Mouse (Mus musculus) 3134 (cell line): ENCODE measurements around the gene Dhx30.
"Not testable (repeated sequence)": the region's sequence is repeated elsewhere in the genome, so short reads cannot be mapped to it uniquely, and the experiment has no call there.

Source experiments
- DNase-seq: peaks from one replicate; pipeline ENCODE4 v3.0.0-alpha.2; 2011; ENCODE audit warnings: low spot score; ENCODE audit not compliant: insufficient read length; ENCODE audit errors: extremely low read depth

Dhx30 gene

DNA sequence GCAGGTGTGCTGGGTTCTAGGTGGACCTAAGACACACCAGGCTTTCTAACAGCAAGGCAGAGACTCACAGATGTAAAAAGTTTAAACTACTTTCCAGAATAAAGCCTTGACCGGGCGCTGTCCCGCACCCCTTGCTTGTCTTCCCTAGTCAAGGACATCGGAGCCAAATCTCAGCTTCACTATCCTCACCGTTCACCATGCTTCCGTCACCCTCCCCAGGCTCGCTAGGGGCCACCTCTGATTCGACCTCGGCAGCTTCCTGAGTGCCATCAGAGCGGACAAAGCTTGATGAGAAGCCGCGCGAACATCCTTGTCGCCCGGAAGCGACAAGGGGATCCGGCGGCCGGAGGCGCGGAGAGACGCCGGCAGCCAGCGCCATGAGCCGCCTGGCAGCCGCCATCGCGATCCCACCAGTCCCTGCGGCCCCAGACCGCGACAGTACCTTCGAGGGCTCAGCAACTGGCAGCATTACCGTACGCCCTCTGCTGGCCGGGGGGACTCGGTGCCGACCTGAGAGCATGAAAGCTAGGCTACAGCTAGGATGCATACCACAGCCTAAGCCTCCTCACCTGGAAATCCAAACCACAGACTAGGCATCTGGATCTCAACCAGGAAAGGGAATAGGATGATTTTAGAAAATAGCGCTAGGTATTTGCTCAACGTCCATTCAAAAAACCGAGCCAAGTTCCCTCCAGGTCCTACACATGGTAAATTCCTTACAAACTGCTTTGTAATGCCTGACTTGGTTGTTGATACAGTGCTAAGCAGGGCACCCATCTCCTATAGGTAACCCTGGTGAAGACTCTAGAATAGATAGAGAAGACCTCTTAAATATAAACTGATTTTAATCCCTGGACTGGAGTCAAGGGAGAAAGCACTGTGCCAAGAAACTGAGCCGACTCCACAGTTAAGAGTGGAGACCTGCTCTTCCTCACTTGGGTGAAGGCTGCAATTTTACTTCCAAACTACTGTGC, 16.7 kb downstream of the Dhx30 start:
- peak; percentile 84 for DNase-seq

DNA sequence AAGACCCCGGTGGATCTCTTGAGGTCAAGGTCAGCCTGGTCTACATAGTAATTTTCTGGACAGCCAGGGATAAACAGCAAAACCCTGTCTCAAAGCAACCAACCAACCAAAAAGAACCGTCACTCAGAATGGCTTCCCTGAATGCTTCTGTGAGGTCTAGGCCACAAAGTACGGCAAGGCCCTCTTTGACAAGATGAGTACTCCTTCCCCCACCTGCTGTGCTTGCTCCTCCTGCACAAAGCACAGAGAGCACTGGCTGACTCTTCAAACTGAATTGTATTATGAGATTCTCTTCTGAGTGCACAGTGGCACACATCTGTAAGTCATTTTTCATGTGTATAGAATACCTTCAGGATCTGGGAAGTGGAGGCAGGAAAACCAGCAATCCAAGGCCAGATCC, 19.8 kb downstream of the Dhx30 start:
- DNase-seq: no peak

DNA sequence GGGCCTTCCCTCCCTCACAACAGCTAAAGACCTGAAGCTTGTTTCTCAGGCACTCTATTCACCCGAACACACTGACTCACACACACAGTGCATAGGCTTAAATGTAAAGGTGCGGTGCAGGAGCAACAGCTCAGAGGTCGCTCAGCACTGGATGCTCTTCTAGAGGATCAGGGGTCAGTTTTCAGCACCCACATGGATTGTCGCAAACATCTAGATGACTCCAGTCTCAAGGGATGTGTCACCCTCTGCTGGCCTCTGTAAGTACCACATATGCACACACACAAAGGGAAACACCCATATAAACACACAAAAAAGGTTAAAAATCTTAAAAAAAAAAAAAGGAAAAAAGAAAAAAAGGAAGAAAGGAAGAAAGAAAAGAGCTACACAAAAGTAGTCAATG, 22.9 kb downstream of the Dhx30 start:
- DNase-seq: no peak

DNA sequence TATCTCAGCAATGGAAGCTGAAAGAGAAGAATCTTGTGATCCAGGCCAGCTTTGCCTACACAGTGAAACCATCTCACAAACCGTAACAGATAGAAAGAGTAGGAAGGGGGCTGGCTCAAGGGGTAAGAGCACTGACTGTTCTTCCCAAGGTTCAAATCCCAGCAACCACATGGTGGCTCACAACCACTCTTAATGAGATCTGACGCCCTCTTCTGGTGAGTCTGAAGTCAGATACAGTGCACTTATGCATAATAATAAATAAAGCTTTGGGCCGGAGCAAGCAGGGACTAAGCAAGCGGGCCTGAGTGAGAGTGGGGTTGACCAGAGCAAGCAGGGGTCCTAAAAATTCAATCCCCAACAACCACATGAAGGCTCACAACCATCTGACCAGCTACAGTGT, 24.3 kb downstream of the Dhx30 start:
- DNase-seq: no peak

DNA sequence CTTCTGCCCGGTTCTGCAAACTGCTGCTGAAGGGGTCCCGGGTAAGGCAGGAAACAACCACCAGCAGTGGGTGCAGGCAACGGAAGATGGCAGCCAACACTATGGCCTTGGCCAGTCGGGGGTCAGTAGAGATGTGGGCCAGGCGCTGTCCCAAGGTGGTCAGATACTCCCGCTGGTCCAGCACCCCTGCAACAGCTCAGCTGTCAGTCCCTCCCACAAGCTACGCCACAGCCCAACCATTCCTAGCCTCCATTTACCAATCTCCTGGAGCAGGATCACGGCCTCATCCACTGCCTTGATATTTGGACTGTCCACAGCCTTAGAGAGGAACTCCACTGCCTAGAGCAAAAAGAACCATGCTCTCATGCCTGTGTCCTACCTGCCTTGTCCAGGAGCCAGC, 31.9 kb downstream of the Dhx30 start:
- DNase-seq: no peak

DNA sequence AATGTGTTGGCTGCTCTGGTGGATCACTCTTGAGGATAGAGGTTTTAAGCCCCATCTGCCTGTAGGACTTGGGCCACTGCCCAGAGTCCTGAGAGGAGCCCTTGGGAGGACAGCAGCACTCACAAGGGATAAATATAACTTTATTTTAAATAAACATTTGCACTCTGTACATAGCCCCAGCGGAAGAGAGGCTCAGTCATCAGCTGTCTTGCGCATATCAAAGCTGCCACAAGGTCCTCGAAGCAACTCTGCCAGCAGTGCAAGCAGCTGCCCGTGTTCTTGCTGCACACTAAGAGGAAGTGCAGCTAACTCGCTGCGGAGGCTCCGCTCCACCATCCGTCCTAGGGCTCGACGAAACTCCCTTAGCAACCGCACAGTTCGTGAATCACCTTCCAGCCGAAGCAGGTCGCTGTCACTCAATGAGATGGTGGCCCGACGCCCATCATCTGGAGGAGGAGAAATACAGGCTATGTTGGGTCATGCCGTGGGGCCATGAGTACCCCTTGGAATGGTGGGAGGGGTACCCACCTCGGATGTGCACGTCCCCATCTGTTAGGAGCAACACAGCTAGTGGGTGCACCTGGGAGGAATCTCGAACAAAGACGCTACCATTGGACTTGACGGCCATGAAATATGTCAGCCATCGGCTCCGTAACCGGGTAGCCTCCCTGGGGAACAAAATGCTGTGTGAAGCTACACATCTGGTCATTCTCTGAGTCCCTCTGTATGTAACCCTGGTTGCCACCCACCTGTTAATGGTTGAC, 33.2 kb downstream of the Dhx30 start:
- no peak for DNase-seq

DNA sequence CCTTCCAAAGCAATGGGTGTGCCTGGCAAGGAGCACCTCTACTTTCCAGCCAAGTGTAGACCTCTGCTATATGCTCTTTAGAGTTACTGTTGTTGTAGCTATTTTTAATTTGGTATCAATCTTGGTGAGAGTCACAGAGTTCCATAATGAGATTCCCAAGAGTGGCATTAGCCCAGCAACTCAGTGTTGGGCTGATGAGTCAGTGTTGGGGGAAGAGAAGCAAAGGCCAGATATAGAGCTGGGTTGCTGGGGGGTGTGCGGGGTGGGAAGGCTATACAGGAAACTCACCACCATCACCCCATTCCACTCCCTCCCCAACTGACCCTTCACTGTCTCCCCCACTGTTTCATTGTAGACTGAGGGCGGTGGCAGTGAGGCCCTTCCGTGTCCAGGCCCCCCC, 36.6 kb downstream of the Dhx30 start:
- DNase-seq: no peak

DNA sequence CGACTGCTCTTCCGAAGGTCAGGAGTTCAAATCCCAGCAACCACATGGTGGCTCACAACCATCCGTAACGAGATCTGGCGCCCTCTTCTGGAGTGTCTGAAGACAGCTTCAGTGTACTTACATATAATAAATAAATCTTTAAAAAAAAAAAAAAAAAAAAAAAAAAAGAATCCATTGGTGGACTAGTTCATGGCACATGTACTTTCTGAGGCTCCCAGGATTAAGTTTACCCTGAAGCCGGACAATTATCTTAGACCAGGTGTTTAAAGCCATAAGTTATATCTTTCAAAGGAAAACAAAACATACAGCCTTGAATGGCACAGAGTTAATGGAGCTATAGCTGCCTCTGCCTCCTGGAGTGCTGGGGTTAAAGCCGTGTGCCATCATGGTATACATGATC, 41.2 kb downstream of the Dhx30 start:
- DNase-seq: not testable (repeated sequence)

DNA sequence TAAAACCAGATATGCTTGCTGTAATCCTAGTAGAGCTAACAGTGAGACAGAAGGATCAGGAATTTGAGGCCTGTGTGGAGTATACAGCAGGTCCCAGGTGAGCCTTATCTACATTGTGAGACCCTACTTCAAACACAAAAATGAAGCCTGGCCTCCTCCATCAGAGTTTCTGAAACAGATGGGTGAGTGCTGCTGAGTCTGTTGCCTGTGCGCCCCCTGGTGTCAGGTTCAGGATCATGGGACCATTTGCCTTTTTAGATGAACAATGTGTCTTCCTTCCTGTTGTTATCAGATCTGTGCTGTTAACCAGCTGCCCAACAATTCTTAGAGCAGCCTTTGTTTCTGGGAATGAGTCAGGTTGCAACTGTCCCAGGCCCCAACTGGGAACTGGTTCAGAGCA, 45.8 kb downstream of the Dhx30 start:
- no peak for DNase-seq

DNA sequence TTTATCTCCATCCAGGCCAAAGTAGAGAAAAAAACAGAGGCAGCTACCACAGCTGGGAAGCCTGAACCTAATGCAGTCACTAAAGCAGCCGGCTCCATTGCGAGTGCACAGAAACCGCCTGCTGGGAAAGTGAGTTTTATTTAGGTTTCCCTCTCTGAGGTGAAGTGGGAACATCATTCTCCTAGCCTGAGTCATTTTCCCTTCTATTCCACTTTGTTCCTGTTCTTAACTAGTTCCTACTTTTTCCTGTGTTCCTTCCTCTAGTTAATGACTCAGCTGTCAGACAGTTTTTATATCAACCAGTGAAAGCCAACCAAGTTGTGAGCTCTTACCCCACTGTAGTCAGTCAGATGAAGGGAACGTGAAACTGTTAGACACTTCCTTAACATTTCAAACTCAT, 46.6 kb downstream of the Dhx30 start:
- no peak for DNase-seq

DNA sequence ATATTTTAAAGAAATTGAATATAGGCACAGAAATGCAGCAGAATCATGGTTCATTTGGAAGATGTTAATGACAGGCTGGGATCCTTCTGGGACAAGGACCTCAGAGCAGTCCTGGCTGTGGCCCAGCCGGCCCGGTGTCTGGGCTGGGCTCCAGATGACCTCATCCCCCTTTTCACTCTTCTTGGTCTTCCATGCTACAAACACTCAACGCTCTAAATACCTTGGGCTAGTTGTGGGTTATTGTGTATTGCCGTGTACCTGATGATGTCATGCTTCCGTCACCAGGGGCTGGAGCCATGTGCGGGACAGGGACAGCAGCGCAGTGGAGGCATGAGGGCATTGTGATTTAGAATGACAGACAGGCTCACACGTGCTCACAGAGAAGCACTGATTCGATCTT, 47.3 kb downstream of the Dhx30 start:
- DNase-seq: peak; percentile 78

DNA sequence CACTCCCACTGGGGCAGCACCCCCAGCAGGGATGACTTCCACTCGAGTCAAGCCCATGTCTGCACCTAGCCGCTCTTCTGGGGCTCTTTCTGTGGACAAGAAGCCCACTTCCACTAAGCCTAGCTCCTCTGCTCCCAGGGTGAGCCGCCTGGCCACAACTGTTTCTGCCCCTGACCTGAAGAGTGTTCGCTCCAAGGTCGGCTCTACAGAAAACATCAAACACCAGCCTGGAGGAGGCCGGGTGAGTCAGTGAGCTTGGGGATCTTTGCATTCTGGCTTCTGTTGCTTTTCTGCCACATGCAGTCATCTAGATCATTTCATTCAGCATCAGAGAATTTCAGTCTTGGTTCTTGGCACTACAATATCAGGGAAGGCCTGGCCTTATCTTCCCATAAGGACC, 48.9 kb downstream of the Dhx30 start:
- no peak for DNase-seq

DNA sequence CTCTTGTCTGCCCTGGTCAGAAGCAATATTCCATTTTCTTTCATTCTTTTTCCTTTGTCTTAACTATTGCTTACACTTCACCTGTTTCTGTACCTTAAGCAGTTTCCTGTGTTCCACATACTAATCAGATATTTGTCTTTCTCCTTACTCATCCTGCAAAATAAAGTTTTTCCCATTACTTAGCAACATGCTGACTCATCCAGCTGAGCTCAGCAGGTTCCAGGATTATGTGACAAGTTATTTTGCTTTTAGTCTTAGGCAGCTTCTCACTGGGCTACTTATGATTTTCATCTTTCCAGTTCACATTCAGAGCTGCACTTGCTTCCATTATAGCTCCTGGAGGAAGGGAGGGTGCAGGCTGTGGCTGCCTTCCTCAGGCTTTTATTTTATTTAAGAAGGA, 53.0 kb downstream of the Dhx30 start:
- no peak for DNase-seq

DNA sequence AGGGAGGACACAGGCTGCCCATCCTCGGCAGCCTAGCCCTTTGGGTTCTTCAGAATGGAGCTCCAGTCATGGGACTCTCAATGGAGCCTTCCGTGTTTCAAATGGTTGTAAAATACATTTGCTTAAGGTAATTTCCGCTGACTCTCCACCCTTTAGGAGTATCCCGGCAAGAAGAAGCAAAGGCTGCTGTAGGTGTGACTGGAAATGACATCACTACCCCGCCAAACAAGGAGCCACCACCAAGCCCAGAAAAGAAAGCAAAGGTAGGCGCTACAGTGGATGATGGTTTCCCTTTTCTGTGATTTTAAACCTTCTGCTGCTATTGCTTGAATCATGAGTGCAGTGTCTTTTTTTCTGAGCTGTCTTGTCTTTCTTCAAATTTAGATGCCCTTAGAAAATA, 54.8 kb downstream of the Dhx30 start:
- no peak for DNase-seq

DNA sequence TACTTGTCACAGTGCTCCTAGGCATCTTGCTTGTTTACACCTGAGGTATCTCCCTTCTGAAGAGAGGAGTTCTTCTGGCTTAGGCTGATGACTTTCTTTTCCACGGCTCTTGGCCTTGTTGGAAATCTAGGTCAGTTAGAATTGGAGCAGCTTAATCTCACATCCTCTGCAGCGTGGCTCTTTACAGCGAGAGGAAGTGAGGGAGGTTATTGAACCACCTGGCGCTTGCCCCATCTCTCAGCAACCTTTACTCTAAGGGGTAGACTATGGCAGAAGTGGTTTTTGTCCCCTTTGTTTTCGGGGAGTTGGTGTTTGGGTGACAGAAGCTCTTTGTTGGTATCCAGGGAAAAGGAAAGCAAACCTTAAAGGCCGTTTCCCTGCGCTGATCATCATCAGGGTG, 55.2 kb downstream of the Dhx30 start:
- DNase-seq: no peak

DNA sequence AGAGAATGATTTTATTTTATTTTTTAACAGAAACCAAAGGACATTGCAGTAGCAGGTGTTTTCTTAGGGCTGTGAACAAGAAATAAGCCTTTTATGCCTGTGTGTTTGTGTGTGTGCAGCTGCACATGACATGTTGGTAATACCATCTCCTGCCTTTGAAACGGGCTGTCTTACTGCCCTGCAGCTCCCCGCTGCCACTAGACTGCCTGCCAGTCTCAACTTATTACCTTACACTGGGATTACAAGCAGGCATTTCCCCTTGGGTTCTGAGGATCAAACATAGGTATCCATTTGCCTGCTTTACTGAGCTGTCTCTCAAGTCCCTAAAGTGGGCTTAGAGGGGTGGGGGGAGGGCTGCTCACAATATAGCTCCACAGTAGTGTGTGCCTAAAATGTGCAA, 56.9 kb downstream of the Dhx30 start:
- no peak for DNase-seq

DNA sequence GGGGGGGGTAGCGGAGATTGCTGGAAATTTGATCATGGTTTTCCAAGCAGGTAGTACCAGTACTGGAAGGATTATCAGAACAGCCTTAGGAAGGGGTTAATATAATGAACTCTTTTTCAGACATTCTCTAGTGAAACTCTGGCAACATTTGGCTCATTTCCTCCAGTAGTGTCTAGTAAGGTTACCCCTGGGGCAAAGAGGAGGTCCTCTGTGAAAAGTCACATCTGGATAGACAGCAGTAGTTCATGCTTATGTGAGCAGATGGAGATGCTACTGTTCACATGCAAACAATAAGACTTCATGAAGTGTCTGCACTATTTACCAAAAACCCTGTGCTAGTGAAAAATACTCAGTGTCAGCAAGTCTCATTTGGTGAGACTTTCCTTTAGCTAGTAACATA, 60.4 kb downstream of the Dhx30 start:
- DNase-seq: no peak

DNA sequence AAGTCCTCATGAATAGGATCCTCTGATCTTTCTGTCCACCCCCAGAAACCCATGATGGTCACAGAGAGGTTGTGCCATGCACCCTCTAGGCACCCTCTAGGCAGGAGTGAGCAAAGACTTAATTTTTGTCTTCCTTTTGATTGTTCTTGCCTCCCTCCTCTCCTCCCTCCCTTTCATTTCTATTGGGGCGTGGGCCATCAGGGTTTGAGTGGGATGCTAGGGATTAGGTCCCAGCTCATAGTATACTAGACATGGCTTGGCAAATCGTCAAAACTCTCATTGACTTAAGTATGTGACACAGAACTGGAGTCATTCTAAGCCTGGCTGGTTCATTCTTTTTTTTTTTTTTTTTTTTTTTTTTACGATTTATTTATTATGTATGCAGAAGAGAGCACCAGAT, 62.8 kb downstream of the Dhx30 start:
- no peak for DNase-seq

DNA sequence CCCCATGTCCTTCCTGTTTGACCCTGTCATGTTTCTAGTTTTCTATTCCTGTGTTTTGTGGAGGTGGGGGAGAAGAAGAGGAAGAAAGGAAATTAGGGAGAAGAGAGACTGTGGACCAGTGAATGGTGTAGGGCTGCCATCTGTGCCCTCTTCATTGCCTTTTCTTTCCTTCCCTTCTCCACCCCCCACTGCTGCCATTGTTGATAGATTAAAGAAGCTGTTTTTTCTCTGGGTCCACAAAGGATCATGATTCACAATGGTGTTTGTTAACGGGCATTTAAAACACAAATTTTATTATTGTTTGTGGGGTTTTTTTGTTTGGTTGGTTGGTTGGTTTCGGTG, 63.6 kb downstream of the Dhx30 start:
- DNase-seq: no peak

DNA sequence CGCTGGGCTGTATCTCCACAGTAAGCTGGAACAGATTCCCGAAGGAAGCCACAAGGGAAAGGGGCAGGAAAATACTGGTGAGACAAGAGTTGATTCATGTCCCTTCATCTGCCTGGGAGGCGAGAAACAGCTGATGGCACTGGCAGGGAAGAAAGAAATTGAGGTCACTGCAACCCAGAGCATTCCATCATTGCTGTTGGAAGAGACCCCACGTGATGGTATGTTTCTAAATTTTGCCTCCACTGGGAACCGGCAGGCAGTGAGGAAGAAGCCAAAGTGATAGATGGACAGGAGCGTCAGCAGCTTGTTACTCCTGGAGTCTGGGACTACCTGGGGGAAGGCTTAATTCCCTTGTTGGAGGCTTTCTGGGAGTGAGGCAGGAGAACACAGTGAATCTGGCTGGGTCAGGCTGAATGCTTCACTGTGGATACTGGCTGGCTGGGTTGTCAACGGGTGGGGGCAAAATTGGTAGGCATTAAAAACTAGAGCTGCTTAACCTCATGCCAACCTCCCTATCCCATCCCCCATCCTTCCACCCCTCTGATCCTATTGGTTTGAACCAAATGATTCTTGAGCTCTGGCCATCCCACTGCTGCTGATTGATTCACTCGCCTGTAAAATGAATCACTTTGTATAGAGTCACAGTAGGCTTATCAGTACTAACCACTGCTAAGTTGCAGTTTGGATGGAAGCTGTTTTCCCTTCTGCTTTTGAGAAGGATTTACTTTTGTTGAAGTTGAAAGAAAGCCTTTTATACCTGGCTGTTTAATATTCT, 64.1 kb downstream of the Dhx30 start:
- DNase-seq: no peak

DNA sequence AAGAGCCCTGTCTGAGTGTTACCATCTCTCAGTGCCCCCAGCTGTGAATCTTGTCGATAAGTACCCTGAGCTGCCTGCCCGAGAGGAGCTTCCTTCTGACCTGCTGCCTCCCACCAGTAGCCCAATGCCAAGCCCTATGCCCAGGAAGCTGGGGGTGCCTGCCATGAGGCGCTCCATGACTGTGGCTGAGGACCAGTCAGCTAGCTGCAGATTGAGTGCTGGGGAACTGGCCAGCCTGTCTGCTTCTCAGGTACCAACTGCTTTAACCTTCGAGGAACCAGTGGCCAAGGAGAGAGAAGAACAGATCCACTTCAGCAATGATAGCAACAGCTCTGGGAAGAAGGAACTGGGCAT, 64.7 kb downstream of the Dhx30 start:
- no peak for DNase-seq
